Mouse (Mus musculus) liver, postnatal 0 days (tissue): ENCODE measurements around the gene Lum.

ENCODE experiments used
- CTCF ChIP-seq: sonication (generic); IDR thresholded peaks from 2 replicates; pipeline ENCODE4 v1.5.1; 2016; ENCODE audit warnings: antibody characterized with exemption, low read depth
- EP300 ChIP-seq: IDR thresholded peaks from 2 replicates; pipeline ENCODE4 v1.6.1; 2016; ENCODE audit warnings: antibody characterized with exemption, low read depth, mild to moderate bottlenecking

DNA sequence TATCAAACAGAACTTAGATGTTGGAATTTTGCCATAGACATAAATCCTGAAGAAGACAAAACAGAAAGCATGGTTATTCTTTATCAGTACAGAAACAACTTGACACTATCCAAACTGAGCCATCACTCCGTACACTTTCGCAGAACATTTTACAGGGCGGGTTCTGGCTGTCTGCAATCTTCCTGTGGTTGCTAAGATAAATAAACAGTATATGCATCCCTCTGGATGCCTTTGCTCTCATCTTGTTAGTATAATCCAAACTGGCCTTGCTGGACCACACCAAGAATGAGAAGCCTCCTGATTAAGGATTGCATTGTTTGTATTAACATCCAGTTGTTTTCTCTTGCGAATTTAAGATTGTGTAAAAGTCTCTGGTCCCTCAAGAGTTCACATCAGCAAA lies 29.2 kb upstream of the Lum start:
- TF ChIP-seq CTCF (no peak), EP300 (no peak)
